Mouse (Mus musculus) lung, postnatal 0 days (tissue): ENCODE data around the gene Usp47. TPM values are rescaled to one million over a fixed set of nuclear protein-coding genes. Genes with fewer than 3 reads are reported as not detected.
"Not testable (repeated sequence)": the region's sequence is repeated elsewhere in the genome, so short reads cannot be mapped to it uniquely, and the experiment has no call there.

Source experiments
- ATAC-seq: fragments of 200-750 bp; cut with Nextera tagmentation; 2 replicates; pipeline ENCODE4 v1.8.0; 2017; ENCODE audit warnings: moderate library complexity
- DNase-seq: peaks from one replicate; pipeline ENCODE4 v3.0.0-alpha.2; 2016; ENCODE audit warnings: low spot score
- H3K27ac ChIP-seq: fragments of 300-500 bp; sonication (generic); 2 replicates; pipeline ENCODE4 v1.5.1; 2014; ENCODE audit warnings: antibody characterized with exemption, mild to moderate bottlenecking, low read length, mixed read lengths
- H3K27me3 ChIP-seq: fragments of 300-500 bp; sonication (generic); replicated peaks from 2 replicates; pipeline ENCODE4 v1.6.1; 2014; ENCODE audit warnings: low read length, mixed read lengths; ENCODE audit not compliant: insufficient read depth
- H3K36me3 ChIP-seq: fragments of 300-500 bp; sonication (generic); 2 replicates; pipeline ENCODE4 v1.6.1; 2014; ENCODE audit warnings: low read length, mixed read lengths; ENCODE audit not compliant: insufficient read depth
- H3K4me1 ChIP-seq: fragments of 300-500 bp; sonication (generic); 2 replicates; pipeline ENCODE4 v1.6.1; 2014; ENCODE audit warnings: antibody characterized with exemption, low read depth, low read length, mixed read lengths; ENCODE audit not compliant: insufficient read depth
- H3K4me2 ChIP-seq: fragments of 300-500 bp; sonication (generic); replicated peaks from 2 replicates; pipeline ENCODE4 v1.6.1; 2014; ENCODE audit warnings: low read depth, mild to moderate bottlenecking, low read length, moderate library complexity, mixed read lengths
- H3K4me3 ChIP-seq: fragments of 300-500 bp; sonication (generic); 2 replicates; pipeline ENCODE4 v1.5.1; 2014; ENCODE audit warnings: low read depth, low read length
- H3K9ac ChIP-seq: fragments of 300-500 bp; sonication (generic); replicated peaks from 2 replicates; pipeline ENCODE4 v1.6.1; 2014; ENCODE audit warnings: low read depth, mild to moderate bottlenecking
- H3K9me3 ChIP-seq: fragments of 300-500 bp; sonication (generic); 2 replicates; pipeline ENCODE4 v1.6.1; 2016; ENCODE audit warnings: low read length, mixed read lengths
- CTCF ChIP-seq: IDR thresholded peaks from 2 replicates; pipeline ENCODE4 v1.5.1; 2016; ENCODE audit warnings: antibody characterized with exemption, mild to moderate bottlenecking
- EP300 ChIP-seq: IDR thresholded peaks from 2 replicates; pipeline ENCODE4 v1.6.1; 2016; ENCODE audit warnings: antibody characterized with exemption, mild to moderate bottlenecking, control low read depth
- WGBS: fragments of 180-500 bp; shearing (Covaris S2); extraction: QIAGEN DNeasy Blood & Tissue Kit; methylation state at CpG from one replicate; pipeline ENCODE4 v1.1.7; 2014; 5-methylcytosine and 5-hydroxymethylcytosine counted together
- polyA plus RNA-seq: library from polyadenylated mRNA; unstranded; fragments of >200 nt; fragmentation: Nextera tagmentation; extraction: Ambion mirVana; gene quantifications from 2 replicates; pipeline ENCODE4 v1.2.1, GENCODE M21; 2015

Gene Usp47
- polyA plus RNA-seq, 1 experiment from 2014 or later = 33.1 TPM

DNA sequence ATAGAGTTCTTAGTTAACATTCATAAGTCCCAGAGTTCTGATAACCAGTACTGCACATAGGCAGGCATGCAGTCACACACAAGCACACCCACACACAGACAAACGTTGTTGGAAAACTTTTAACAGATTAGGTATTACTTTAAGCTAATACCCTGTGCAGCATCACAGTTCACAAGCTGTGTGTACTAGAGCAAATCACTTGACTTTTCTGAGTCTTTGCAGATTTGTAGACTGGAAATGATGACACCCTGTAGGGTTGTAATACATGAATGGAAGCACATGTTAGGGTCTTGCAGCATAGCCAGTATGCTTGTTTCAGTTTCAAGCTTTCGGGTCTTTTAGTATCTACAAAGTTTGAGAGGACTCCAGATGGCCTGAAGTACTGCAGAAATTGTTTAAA, 60.9 kb downstream of the Usp47 start:
- Histone ChIP-seq H3K9me3 (no peaks in the 10 kb centered on the region), H3K27me3 (no peaks in the 10 kb centered on the region), H3K27ac (no peak overlapping the region), H3K4me1 (no peaks in the 10 kb centered on the region), H3K9ac (no peak overlapping the region), H3K36me3 (peaks cover 19% of the 10 kb centered on the region), H3K4me3 (no peak overlapping the region), H3K4me2 (no peak overlapping the region)
- DNase-seq (no peak), ATAC-seq (no peak)
- WGBS = 81% methylated on average over 2 of the region's 2 CpGs
- TF ChIP-seq CTCF = no peak
- TF ChIP-seq EP300 = no peak

DNA sequence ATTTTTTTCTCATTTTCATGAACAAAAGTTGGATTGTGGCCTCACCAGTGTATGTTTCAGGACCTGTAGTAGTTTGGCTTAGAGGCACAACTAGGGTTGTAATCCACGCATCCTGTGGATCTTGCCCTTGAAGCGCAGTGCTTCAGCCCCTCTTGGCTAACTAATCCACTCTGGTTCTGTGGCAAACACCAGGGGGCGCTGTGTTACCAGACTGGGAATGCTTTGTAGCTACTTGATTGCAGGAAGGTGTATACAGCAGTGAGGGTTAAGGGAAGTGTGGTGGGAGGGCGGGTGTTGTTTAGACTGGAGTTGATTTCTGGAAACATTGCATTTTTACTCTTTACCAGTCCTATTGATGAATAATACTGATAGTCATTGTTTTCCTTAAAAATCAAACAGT, 61.8 kb downstream of the Usp47 start:
- Histone ChIP-seq H3K4me3 (no peak overlapping the region), H3K27me3 (no peaks in the 10 kb centered on the region), H3K36me3 (peaks cover 19% of the 10 kb centered on the region), H3K27ac (no peak overlapping the region), H3K9ac (no peak overlapping the region), H3K4me1 (no peaks in the 10 kb centered on the region), H3K9me3 (no peaks in the 10 kb centered on the region), H3K4me2 (no peak overlapping the region)
- DNase-seq (peak; percentile 79), ATAC-seq (peak; percentile 63; the same call in 1 of the 2 replicates)
- no peak for TF ChIP-seq EP300
- TF ChIP-seq CTCF = peak; percentile 95
- 25% methylated on average over 4 of the region's 4 CpGs for WGBS

DNA sequence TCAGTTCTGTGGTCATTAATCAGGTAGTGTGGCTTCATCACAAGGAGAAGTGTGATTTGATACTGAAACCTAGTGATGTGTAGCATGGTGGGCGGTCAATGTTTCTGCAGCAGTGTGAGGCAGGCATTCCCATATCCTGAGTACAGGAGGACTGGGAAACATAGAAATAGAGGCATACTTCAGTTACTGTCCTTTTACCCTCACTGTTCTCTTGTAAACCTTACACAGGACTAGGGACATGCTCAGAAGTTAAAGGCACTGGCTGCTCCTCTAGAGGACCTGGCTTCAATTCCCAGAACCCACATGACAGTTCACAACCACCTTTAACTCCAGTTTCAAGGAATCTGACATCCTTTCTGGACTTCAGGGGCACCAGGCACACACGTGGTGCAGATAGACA, 62.9 kb downstream of the Usp47 start:
- H3K4me1 ChIP-seq = no peaks in the 10 kb centered on the region
- H3K27ac ChIP-seq = no peak overlapping the region
- H3K4me2 ChIP-seq = no peak overlapping the region
- ATAC-seq (no peak), DNase-seq (no peak)
- TF ChIP-seq CTCF (no peak), EP300 (no peak)
- H3K9me3 ChIP-seq = no peaks in the 10 kb centered on the region
- H3K36me3 ChIP-seq = peaks cover 23% of the 10 kb centered on the region
- no peak overlapping the region for H3K4me3 ChIP-seq
- WGBS = 92% methylated on average over 2 of the region's 2 CpGs
- H3K9ac ChIP-seq = no peak overlapping the region
- H3K27me3 ChIP-seq = no peaks in the 10 kb centered on the region

DNA sequence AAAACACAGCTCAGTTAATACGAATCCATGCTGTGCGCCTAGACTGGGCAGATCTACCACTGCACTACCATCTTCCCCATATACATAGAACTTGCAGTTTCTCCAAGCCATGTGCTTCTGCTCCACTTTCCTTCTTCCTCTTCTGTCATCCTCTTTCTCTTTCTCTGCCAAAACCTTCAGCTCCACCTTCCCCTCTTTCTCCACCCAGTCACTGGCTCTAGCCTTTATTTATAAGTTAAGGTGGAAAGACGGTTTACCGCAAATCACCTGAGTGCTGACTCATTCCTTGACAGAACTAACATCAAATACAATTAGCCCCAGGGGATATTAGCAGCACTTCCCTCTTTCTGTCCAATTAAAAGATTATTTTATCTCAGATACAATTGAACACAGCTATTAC, 71.6 kb downstream of the Usp47 start:
- not testable (repeated sequence) for H3K4me1 ChIP-seq, H3K9me3 ChIP-seq, H3K27ac ChIP-seq, H3K27me3 ChIP-seq, DNase-seq, ATAC-seq, H3K4me3 ChIP-seq, H3K4me2 ChIP-seq, H3K9ac ChIP-seq
- 92% methylated on average over 4 of the region's 4 CpGs for WGBS
- peaks cover 43% of the 10 kb centered on the region for H3K36me3 ChIP-seq

DNA sequence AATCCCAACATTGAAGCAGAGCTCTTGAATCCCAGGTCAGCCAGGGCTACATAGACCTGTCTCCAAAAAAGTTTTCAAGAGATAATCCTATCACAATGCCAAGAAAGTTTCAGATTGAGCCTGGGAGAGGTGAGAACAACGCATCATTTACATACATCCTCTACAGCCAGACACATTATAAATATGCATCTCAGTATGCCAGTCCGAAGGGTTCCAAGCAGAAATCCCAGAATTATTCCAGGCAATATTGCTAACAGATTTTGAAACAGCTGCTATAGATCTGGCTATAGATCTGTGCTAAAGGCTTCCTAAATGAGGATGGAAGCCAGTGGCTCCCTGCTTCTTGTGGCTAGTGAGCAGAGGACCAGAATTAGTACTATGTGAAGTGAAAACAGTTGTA, 77.6 kb downstream of the Usp47 start:
- Histone ChIP-seq H3K4me3 (no peak overlapping the region), H3K27me3 (no peaks in the 10 kb centered on the region), H3K36me3 (peaks cover 22% of the 10 kb centered on the region), H3K27ac (no peak overlapping the region), H3K4me1 (no peaks in the 10 kb centered on the region), H3K9ac (no peak overlapping the region), H3K9me3 (no peaks in the 10 kb centered on the region), H3K4me2 (no peak overlapping the region)
- TF ChIP-seq EP300 (no peak), CTCF (no peak)
- ATAC-seq (no peak), DNase-seq (no peak)
- 91% methylated on average over 2 of the region's 2 CpGs for WGBS

DNA sequence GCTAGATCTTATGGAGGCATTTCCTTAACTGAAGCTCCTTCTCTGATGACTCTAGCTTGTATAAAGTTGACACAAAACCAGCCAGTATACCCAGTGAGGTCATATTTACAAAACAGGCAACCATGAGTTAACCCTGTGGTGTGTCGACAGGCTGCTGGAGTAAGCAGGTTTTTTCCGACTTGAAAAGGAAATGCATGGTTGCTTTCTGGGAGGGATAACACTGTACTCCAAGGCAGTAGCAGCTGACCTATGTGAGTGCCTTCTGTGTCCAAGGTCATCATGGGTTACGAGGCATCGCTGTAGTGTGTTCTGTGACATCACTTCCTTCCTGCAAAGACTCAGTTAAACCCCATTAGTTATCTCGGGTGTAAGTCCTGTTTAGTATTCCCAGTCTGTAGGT, 79.6 kb downstream of the Usp47 start:
- H3K4me2 ChIP-seq = no peak overlapping the region
- H3K36me3 ChIP-seq = peaks cover 38% of the 10 kb centered on the region
- no peak overlapping the region for H3K4me3 ChIP-seq
- 51% methylated on average over 5 of the region's 5 CpGs for whole genome bisulfite sequencing
- TF ChIP-seq EP300 (no peak), CTCF (no peak)
- DNase-seq (no peak), ATAC-seq (no peak)
- H3K9ac ChIP-seq = no peak overlapping the region
- no peaks in the 10 kb centered on the region for H3K9me3 ChIP-seq
- no peaks in the 10 kb centered on the region for H3K4me1 ChIP-seq
- H3K27ac ChIP-seq = no peak overlapping the region
- H3K27me3 ChIP-seq = no peaks in the 10 kb centered on the region

DNA sequence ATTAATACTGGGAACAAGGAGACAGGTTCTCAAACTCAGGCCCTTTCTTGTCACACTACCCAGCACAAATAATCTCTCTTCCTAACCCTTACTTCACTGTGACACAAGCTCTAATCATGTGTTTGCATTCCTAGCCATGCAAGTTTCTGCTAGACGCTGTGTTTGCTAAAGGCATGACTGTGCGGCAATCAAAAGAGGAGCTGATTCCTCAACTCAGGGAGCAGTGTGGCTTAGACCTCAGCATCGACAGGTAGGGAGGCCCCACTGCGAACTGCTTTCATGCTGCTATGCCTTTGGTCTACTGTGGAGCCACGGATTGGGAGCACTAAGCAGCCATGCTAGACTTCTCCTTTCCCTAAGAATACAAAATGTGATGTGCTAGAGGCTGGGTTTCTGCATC, 80.5 kb downstream of the Usp47 start:
- peaks cover 39% of the 10 kb centered on the region for H3K36me3 ChIP-seq
- TF ChIP-seq CTCF (no peak), EP300 (no peak)
- DNase-seq = no peak
- no peak overlapping the region for H3K9ac ChIP-seq
- H3K27ac ChIP-seq = no peak overlapping the region
- no peak overlapping the region for H3K4me2 ChIP-seq
- no peaks in the 10 kb centered on the region for H3K9me3 ChIP-seq
- H3K4me3 ChIP-seq = no peak overlapping the region
- no peaks in the 10 kb centered on the region for H3K4me1 ChIP-seq
- 64% methylated on average over 5 of the region's 5 CpGs for WGBS
- no peak for ATAC-seq
- no peaks in the 10 kb centered on the region for H3K27me3 ChIP-seq
